Mouse (Mus musculus) testis, postnatal 14 days (tissue): Measurements from ENCODE around the gene Gpr6.

ENCODE experiments used
- DNase-seq: peaks from one replicate; pipeline ENCODE4 v3.0.0; 2021; ENCODE audit warnings: low spot score

Gpr6 gene

GRCm38 (mm10) chr10:41072116-41072515 lies at the start of gene Gpr6:
TSS of gene Gpr6 (minus strand) at chr10:41072285.
- no peak for DNase-seq

GRCm38 (mm10) chr10:41100060-41100459 lies 28.0 kb upstream of the Gpr6 start:
- DNase-seq = no peak

- no peak for DNase-seq
Observed at GRCm38 (mm10) chr10:41098137-41098536, 26.1 kb upstream of the Gpr6 start.

GRCm38 (mm10) chr10:41088852-41089251 lies 16.8 kb upstream of the Gpr6 start:
- no peak for DNase-seq

- peak; percentile 31 for DNase-seq
Observed at GRCm38 (mm10) chr10:41071696-41072095, 389 bp downstream of the Gpr6 start.

- no peak for DNase-seq
Observed at GRCm38 (mm10) chr10:41070693-41071651, 1.1 kb downstream of the Gpr6 start.

- no peak for DNase-seq
Observed at GRCm38 (mm10) chr10:41060250-41060831, 11.7 kb downstream of the Gpr6 start.

- DNase-seq = no peak
Observed at GRCm38 (mm10) chr10:41055581-41055980, 16.5 kb downstream of the Gpr6 start.

- DNase-seq = no peak
Observed at GRCm38 (mm10) chr10:41054005-41054404, 18.1 kb downstream of the Gpr6 start.

- DNase-seq = no peak
Observed at GRCm38 (mm10) chr10:41042272-41042671, 29.8 kb downstream of the Gpr6 start.

- DNase-seq = no peak
Observed at GRCm38 (mm10) chr10:41041478-41041877, 30.6 kb downstream of the Gpr6 start.

GRCm38 (mm10) chr10:41040530-41041085 lies 31.5 kb downstream of the Gpr6 start:
- DNase-seq = no peak

- DNase-seq = no peak
Observed at GRCm38 (mm10) chr10:41038476-41038875, 33.6 kb downstream of the Gpr6 start.

GRCm38 (mm10) chr10:41037722-41038121 lies 34.4 kb downstream of the Gpr6 start:
- DNase-seq = no peak

- DNase-seq = no peak
Observed at GRCm38 (mm10) chr10:41032811-41033210, 39.3 kb downstream of the Gpr6 start.

- DNase-seq = no peak
Observed at GRCm38 (mm10) chr10:41024860-41025259, 47.2 kb downstream of the Gpr6 start.

- no peak for DNase-seq
Observed at GRCm38 (mm10) chr10:41024406-41024805, 47.7 kb downstream of the Gpr6 start.

- no peak for DNase-seq
Observed at GRCm38 (mm10) chr10:41022226-41022625, 49.9 kb downstream of the Gpr6 start.
